Mouse (Mus musculus) forebrain, postnatal 0 days (tissue): ENCODE data around the gene Eif3i. TPM values are rescaled to one million over a fixed set of nuclear protein-coding genes. Genes with fewer than 3 reads are reported as not detected.
A peak's percentile ranks its signal among the peaks of the same experiment; 100 is the strongest.

ENCODE experiments used
- ATAC-seq: fragments of 200-750 bp; cut with Nextera tagmentation; 2 replicates; pipeline ENCODE4 v1.8.0; 2017; ENCODE audit warnings: mild to moderate bottlenecking, moderate library complexity
- DNase-seq: peaks from one replicate; pipeline ENCODE4 v3.0.0-alpha.2; 2015
- H3K27ac ChIP-seq: fragments of 300-500 bp; sonication (generic); 2 replicates; pipeline ENCODE4 v1.5.1; 2014; ENCODE audit warnings: low read depth, mild to moderate bottlenecking, antibody characterized with exemption, low read length, moderate library complexity, mixed read lengths
- H3K27me3 ChIP-seq: fragments of 300-500 bp; sonication (generic); 2 replicates; pipeline ENCODE4 v1.6.1; 2014; ENCODE audit warnings: mild to moderate bottlenecking, low read length, mixed read lengths; ENCODE audit not compliant: insufficient read depth
- H3K36me3 ChIP-seq: fragments of 300-500 bp; sonication (generic); 2 replicates; pipeline ENCODE4 v1.6.1; 2014; ENCODE audit warnings: mild to moderate bottlenecking, moderate library complexity; ENCODE audit not compliant: insufficient read depth
- H3K4me1 ChIP-seq: fragments of 300-500 bp; sonication (generic); 2 replicates; pipeline ENCODE4 v1.6.1; 2014; ENCODE audit warnings: antibody characterized with exemption; ENCODE audit not compliant: insufficient read depth
- H3K4me2 ChIP-seq: fragments of 300-500 bp; sonication (generic); 2 replicates; pipeline ENCODE4 v1.6.1; 2014; ENCODE audit warnings: low read depth, mild to moderate bottlenecking, moderate library complexity
- H3K4me3 ChIP-seq: fragments of 300-500 bp; sonication (generic); 2 replicates; pipeline ENCODE4 v1.5.1; 2014; ENCODE audit warnings: low read depth, low read length, mixed read lengths
- H3K9ac ChIP-seq: fragments of 300-500 bp; sonication (generic); 2 replicates; pipeline ENCODE4 v1.6.1; 2014; ENCODE audit warnings: mild to moderate bottlenecking
- H3K9me3 ChIP-seq: fragments of 300-500 bp; sonication (generic); 2 replicates; pipeline ENCODE4 v1.6.1; 2016; ENCODE audit warnings: low read length
- CTCF ChIP-seq: sonication (generic); IDR thresholded peaks from 2 replicates; pipeline ENCODE4 v1.5.1; 2016; ENCODE audit warnings: antibody characterized with exemption, control low read depth, low read depth
- WGBS: fragments of 180-500 bp; shearing (Covaris S2); extraction: QIAGEN DNeasy Blood & Tissue Kit; methylation state at CpG from one replicate; pipeline ENCODE4 v1.1.7; 2014; 5-methylcytosine and 5-hydroxymethylcytosine counted together
- polyA plus RNA-seq: library from polyadenylated mRNA; unstranded; fragments of >200 nt; fragmentation: Nextera tagmentation; extraction: Ambion mirVana; gene quantifications from 2 replicates; pipeline ENCODE4 v1.2.1, GENCODE M21; 2015
- total RNA-seq: library from RNA; depleted of rRNA; stranded (reverse); fragments of >200 nt; gene quantifications from 2 replicates; pipeline ENCODE4 v1.2.3, GENCODE M21; 2014

Eif3i gene
- total and polyA plus RNA-seq, 2 experiments from 2014 or later = 226 to 255 TPM

- Histone ChIP-seq H3K36me3 (peaks cover 20% of the 10 kb centered on the region), H3K4me3 (no peak overlapping the region), H3K27ac (no peak overlapping the region), H3K4me1 (no peaks in the 10 kb centered on the region), H3K9me3 (no peaks in the 10 kb centered on the region), H3K4me2 (no peak overlapping the region), H3K27me3 (no peaks in the 10 kb centered on the region), H3K9ac (no peak overlapping the region)
- no peak for ATAC-seq
- TF ChIP-seq CTCF = no peak
- WGBS = 68% methylated on average over 4 of the region's 4 CpGs
- no peak for DNase-seq
Measured at GRCm38 (mm10) chr4:129610472-129610871, 10.0 kb upstream of the Eif3i start.

GRCm38 (mm10) chr4:129610026-129610425, 9.6 kb upstream of the Eif3i start:
- DNase-seq (no peak), ATAC-seq (no peak)
- Histone ChIP-seq H3K9ac (no peak overlapping the region), H3K36me3 (peaks cover 23% of the 10 kb centered on the region), H3K9me3 (no peaks in the 10 kb centered on the region), H3K27ac (no peak overlapping the region), H3K4me2 (no peak overlapping the region), H3K4me3 (no peak overlapping the region), H3K27me3 (no peaks in the 10 kb centered on the region), H3K4me1 (no peaks in the 10 kb centered on the region)
- 81% methylated on average over 4 of the region's 4 CpGs for WGBS
- no peak for TF ChIP-seq CTCF

GRCm38 (mm10) chr4:129609139-129609631, 8.7 kb upstream of the Eif3i start:
- H3K9ac ChIP-seq = no peak overlapping the region
- H3K27me3 ChIP-seq = no peaks in the 10 kb centered on the region
- ATAC-seq (peak; percentile 3; the same call in 1 of the 2 replicates), DNase-seq (no peak)
- 87% methylated on average over 12 of the region's 12 CpGs for WGBS
- no peaks in the 10 kb centered on the region for H3K4me1 ChIP-seq
- H3K27ac ChIP-seq = no peak overlapping the region
- no peaks in the 10 kb centered on the region for H3K9me3 ChIP-seq
- no peak for TF ChIP-seq CTCF
- no peak overlapping the region for H3K4me2 ChIP-seq
- no peak overlapping the region for H3K4me3 ChIP-seq
- peaks cover 31% of the 10 kb centered on the region for H3K36me3 ChIP-seq

- H3K36me3 ChIP-seq = peaks cover 36% of the 10 kb centered on the region
- peak overlapping the region; percentile 70 for H3K27ac ChIP-seq
- no peaks in the 10 kb centered on the region for H3K27me3 ChIP-seq
- no peaks in the 10 kb centered on the region for H3K9me3 ChIP-seq
- no peak overlapping the region for H3K4me3 ChIP-seq
- DNase-seq (peak; percentile 91), ATAC-seq (peak; percentile 95)
- H3K4me1 ChIP-seq = no peaks in the 10 kb centered on the region
- H3K9ac ChIP-seq = no peak overlapping the region; the same call in 1 of the 2 replicates
- no peak overlapping the region for H3K4me2 ChIP-seq
- TF ChIP-seq CTCF = peak; percentile 91
- WGBS = 34% methylated on average over 7 of the region's 7 CpGs
Measured at GRCm38 (mm10) chr4:129608426-129609025, 8.1 kb upstream of the Eif3i start.

- Histone ChIP-seq H3K4me2 (no peak overlapping the region), H3K9me3 (no peaks in the 10 kb centered on the region), H3K36me3 (peaks cover 32% of the 10 kb centered on the region), H3K4me1 (no peaks in the 10 kb centered on the region), H3K4me3 (no peak overlapping the region), H3K27me3 (no peaks in the 10 kb centered on the region), H3K9ac (no peak overlapping the region), H3K27ac (no peak overlapping the region)
- DNase-seq (no peak), ATAC-seq (no peak)
- 79% methylated on average over 4 of the region's 4 CpGs for WGBS
- no peak for TF ChIP-seq CTCF
Measured at GRCm38 (mm10) chr4:129588865-129589264, 11.6 kb downstream of the Eif3i start.

- Histone ChIP-seq H3K4me3 (no peak overlapping the region), H3K36me3 (peaks cover 17% of the 10 kb centered on the region), H3K4me2 (no peak overlapping the region), H3K9me3 (no peaks in the 10 kb centered on the region), H3K4me1 (no peaks in the 10 kb centered on the region), H3K27me3 (no peaks in the 10 kb centered on the region), H3K27ac (no peak overlapping the region), H3K9ac (no peak overlapping the region)
- DNase-seq (no peak), ATAC-seq (no peak)
- TF ChIP-seq CTCF = no peak
- WGBS = 15% methylated on average over 1 of the region's 1 CpGs
Measured at GRCm38 (mm10) chr4:129586943-129587342, 13.5 kb downstream of the Eif3i start.

- Histone ChIP-seq H3K9me3 (no peaks in the 10 kb centered on the region), H3K4me1 (no peaks in the 10 kb centered on the region), H3K4me3 (no peak overlapping the region), H3K9ac (no peak overlapping the region), H3K4me2 (peak overlapping the region; percentile 60; the same call in 1 of the 2 replicates), H3K27ac (no peak overlapping the region), H3K27me3 (no peaks in the 10 kb centered on the region), H3K36me3 (peaks cover 5% of the 10 kb centered on the region)
- ATAC-seq (no peak), DNase-seq (no peak)
- WGBS = 85% methylated on average over 9 of the region's 9 CpGs
- no peak for TF ChIP-seq CTCF
Measured at GRCm38 (mm10) chr4:129585773-129586172, 14.7 kb downstream of the Eif3i start.
